Mouse (Mus musculus) liver, adult (tissue): ENCODE results near the gene Sval2.

Experiments
- GATA4 ChIP-seq: IDR thresholded peaks from 2 replicates; pipeline ENCODE4 v1.6.1; 2014; ENCODE audit warnings: mild to moderate bottlenecking, low read length; ENCODE audit not compliant: insufficient replicate concordance

Gene Sval2

DNA sequence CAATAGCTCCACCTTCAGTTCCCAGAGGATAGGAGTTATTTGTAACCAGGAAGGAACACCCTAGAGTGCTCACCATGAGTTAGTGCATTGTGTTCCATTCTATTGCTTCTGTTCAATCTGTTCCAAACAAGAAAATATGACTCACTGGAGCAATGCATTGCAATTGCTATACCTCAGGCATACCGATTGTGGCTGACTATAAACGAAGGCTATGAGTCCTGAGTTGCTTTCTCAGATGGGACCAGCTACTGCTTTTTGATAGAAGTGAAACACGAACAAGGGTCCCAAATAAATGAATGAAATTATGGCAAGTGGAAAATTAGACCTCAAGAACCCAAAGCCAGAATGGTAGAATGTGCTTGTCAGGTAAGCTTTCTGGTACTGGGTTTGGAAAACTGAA, at the start of gene Sval2:
Sval2 (plus strand) TSS at position 301 of the 400 bp plus-strand sequence.
- no peak for TF ChIP-seq GATA4

DNA sequence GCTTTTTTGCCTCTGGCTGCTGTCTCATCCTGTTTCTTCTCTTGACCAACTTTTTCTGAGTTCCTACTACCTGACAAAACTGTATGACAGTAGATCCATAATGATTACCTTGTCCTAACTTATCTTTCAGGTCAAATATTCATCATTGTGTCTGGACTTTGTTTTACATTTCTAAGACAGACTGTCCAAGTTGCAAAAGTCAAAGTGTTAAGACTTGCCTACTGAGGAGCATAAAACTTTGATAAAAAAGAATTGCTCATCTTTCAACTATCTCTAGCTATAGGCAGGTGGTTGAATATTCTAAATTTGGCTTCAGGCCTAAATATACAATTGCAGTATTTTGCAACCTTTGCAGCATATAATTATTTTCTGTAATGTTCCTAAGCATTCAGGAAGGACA, 28.7 kb upstream of the Sval2 start:
- no peak for TF ChIP-seq GATA4

DNA sequence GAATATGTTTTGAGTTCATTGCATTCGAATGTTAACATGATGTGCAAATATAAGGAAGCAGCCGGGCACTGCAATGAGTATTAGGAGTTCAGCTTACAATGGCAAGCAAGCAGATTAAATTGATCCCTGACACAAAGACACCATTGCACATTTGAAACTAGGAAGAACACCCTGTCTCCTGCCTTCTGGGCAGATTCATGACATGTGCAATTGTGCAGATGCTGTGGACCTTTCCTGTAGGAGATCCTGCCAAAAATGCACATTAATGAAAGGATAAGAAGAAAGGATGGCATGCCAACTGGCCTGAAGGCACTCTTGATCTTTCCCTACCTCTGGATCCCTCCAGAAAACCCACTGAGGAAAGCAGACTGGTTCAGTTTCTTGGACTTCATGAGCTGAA, 23.3 kb upstream of the Sval2 start:
- TF ChIP-seq GATA4 = no peak

DNA sequence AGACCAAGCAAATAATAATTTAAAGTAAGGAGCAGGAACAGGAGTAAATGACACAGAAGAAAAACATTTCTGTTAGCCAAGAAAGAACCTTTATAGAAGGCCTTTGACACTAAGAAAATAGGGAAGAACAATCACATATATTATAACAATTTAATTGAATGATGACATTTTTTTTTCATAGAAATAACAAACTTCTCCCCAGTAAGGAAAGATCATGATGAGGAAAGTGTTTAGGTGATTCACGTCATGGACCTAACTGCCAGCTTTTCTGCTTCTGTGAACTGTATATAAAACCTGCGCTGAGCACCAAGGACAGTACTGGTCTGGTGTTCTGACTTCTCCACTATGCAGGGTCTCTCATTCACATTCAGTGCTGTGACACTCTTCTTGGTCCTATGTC, 5.6 kb upstream of the Sval2 start, which contains the start of gene Pip:
Pip (plus strand) TSS at position 301 of the 400 bp plus-strand sequence.
- no peak for TF ChIP-seq GATA4

DNA sequence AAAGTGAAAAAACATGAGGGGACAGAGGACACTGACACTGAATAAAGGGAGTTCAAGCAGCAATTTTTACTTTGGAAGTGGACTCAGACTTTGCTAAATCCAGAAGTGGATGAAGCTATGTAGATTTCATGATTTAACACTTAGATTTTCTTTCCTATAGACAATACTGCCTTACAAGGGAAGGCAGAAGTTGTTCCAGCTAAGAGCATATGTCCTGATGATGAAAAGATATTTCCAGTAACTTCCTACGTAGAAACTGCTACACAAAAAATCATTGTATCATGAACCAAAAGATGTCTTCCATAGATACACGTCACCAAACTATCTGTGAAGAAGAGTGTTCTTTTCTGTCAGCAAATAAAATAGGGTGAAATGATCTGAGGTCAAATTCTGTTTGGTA, 11.2 kb downstream of the Sval2 start:
- TF ChIP-seq GATA4 = no peak

DNA sequence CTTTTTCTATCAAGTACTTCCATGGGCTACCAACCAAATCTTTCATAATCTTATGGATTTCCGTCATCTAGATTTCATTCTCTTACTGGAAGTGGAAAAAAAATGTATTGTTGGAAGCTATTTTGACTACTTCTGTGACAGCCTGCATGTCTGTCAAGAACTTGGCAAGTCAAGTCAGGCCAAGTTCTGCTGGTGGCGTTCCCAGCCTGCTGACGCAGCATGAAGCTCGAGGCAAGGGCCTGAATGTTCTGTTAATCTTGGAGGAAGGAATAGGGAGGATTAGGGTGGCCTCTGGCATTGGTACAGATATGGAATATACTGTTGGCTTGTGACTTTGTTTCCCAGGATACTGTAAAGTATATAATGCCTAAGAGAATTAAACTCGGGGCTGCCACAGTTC, 58.8 kb downstream of the Sval2 start:
- no peak for TF ChIP-seq GATA4
